Mouse (Mus musculus): ENCODE data around the gene Stard8.

DNA sequence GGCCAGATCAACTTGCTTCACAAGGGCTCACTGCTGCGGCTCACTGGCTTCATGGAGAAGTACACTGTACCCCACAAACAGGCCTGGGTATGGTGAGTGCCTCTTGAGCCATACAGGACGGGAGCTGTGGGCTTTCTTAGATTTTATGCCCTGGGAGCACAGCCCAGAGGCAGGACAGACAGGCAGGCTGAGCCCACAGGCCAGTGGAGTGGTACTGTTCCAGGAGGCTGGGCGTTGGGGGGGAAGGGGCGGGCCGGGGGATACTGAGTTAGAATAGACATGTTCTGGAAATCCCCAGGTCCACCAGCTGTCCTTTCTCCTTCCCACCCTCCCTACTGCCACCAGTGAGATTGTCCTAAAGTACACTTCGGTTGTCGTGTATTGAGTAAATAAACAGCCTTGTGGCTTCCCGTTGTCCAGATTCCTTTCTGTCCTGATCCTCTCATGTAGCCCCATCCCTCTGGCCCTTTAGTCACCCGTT is 64.7 kb downstream of the Stard8 start:
- TF ChIP-seq HCFC1 (IDR thresholded peaks at IDR 0.05; ENCODE audit: borderline replicate concordance, insufficient read depth, low read length) (no peak), CHD2 (IDR thresholded peaks at IDR 0.05; ENCODE audit: low read depth, low read length) (no peak)

Data from ES-E14 (cell line).